Mouse (Mus musculus) lung, postnatal 14 days (tissue): ENCODE data around the gene Sv2c.
"Not testable (repeated sequence)": the region's sequence is repeated elsewhere in the genome, so short reads cannot be mapped to it uniquely, and the experiment has no call there.

ENCODE experiments used
- DNase-seq: peaks from one replicate; pipeline ENCODE4 v3.0.0; 2021

Sv2c gene

GRCm38 (mm10) chr13:96045396-96045795 lies 87.0 kb downstream of the Sv2c start:
- no peak for DNase-seq

GRCm38 (mm10) chr13:96040275-96041042 lies 91.9 kb downstream of the Sv2c start:
- peak; percentile 15 for DNase-seq

GRCm38 (mm10) chr13:96039536-96039935 lies 92.8 kb downstream of the Sv2c start:
- no peak for DNase-seq

GRCm38 (mm10) chr13:96030368-96031223 lies 101.8 kb downstream of the Sv2c start:
- DNase-seq: peak; percentile 45

- DNase-seq: no peak
Measured at GRCm38 (mm10) chr13:96023858-96024257, 108.5 kb downstream of the Sv2c start.

GRCm38 (mm10) chr13:96015516-96015915 lies 116.9 kb downstream of the Sv2c start:
- no peak for DNase-seq

- DNase-seq: no peak
Measured at GRCm38 (mm10) chr13:96010861-96011511, 121.4 kb downstream of the Sv2c start.

- no peak for DNase-seq
Measured at GRCm38 (mm10) chr13:96008975-96009374, 123.4 kb downstream of the Sv2c start.

- no peak for DNase-seq
Measured at GRCm38 (mm10) chr13:96008154-96008553, 124.2 kb downstream of the Sv2c start.

GRCm38 (mm10) chr13:96003539-96003938 lies 128.8 kb downstream of the Sv2c start:
- DNase-seq: no peak

GRCm38 (mm10) chr13:96002475-96002874 lies 129.9 kb downstream of the Sv2c start:
- DNase-seq: no peak

- DNase-seq: no peak
Measured at GRCm38 (mm10) chr13:95999396-95999795, 133.0 kb downstream of the Sv2c start.

- DNase-seq: no peak
Measured at GRCm38 (mm10) chr13:95997294-95997693, 135.1 kb downstream of the Sv2c start.

- peak; percentile 20 for DNase-seq
Measured at GRCm38 (mm10) chr13:95994705-95995703, 137.4 kb downstream of the Sv2c start.

GRCm38 (mm10) chr13:95988181-95988580 lies 144.2 kb downstream of the Sv2c start:
- DNase-seq: no peak

GRCm38 (mm10) chr13:95987147-95987546 lies 145.2 kb downstream of the Sv2c start:
- DNase-seq: no peak

GRCm38 (mm10) chr13:95986375-95986774 lies 146.0 kb downstream of the Sv2c start:
- no peak for DNase-seq

GRCm38 (mm10) chr13:95975225-95975624 lies 157.2 kb downstream of the Sv2c start:
- DNase-seq: no peak

- no peak for DNase-seq
Measured at GRCm38 (mm10) chr13:95974106-95974505, 158.3 kb downstream of the Sv2c start.

- DNase-seq: peak; percentile 69
Measured at GRCm38 (mm10) chr13:95973368-95973958, 158.9 kb downstream of the Sv2c start.

- not testable (repeated sequence) for DNase-seq
Measured at GRCm38 (mm10) chr13:95968031-95968430, 164.3 kb downstream of the Sv2c start.

- DNase-seq: no peak
Measured at GRCm38 (mm10) chr13:95966791-95967190, 165.6 kb downstream of the Sv2c start.
